Mouse (Mus musculus): ENCODE results near the gene Bud23. TPM values are rescaled to one million over a fixed set of nuclear protein-coding genes. Genes with fewer than 3 reads are reported as not detected.
"Not testable (repeated sequence)": the region's sequence is repeated elsewhere in the genome, so short reads cannot be mapped to it uniquely, and the experiment has no call there.

Bud23 gene
- polyA plus RNA-seq (2014; fragmentation: Nextera tagmentation; extraction: Ambion mirVana), result 113 and 118 TPM in 2 replicates

DNA sequence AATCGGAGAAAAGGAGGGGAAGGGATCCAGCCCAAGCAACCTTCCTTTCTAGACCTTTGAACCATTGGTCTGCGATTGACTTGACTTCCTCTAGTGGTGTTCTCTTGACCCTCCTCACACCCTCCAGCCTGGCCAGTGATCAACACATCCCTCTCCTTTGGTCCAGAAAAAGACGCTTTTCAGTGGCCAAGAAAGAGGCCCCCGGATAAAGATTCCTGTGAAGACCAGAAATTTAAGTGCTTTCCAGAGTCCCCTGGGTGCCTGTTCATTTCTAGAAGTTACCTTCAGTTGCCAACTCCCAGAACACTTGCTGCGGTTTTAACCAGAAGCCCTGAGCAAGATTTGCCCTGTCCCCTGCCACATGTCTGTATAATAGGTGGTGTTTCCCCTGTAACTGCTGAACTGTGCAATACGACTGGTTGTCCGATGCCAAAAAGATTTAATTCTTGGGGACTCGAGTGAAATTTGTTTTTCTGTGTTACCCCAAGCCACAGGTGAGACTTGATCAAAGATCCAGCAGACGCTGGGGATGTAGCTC lies at the start of gene Bud23:
Gene Bud23 (minus strand): TSS at position 51 of the 538 bp plus-strand sequence.
- not testable (repeated sequence) for H3K27me3 ChIP-seq (ENCODE audit: control insufficient read depth, insufficient read depth, low read length); DNase-seq (ENCODE audit: low spot score); H3K4me1 ChIP-seq (replicated peaks; ENCODE audit: control insufficient read depth, insufficient read depth, low read length); H3K36me3 ChIP-seq (ENCODE audit: control insufficient read depth, insufficient read depth, low read length); H3K27ac ChIP-seq (ENCODE audit: low read depth, low read length); H3K9me3 ChIP-seq (ENCODE audit: control insufficient read depth, low read length); ATAC-seq (ENCODE audit: low FRiP score)
- peak within 1 kb of the TSS; percentile 91 for H3K4me2 ChIP-seq (replicated peaks; ENCODE audit: low read depth, low read length)
- WGBS, result 77% methylated on average over 9 of the region's 9 CpGs
- peak within 1 kb of the TSS; percentile 87 for H3K9ac ChIP-seq (ENCODE audit: low read depth, low read length)
- H3K4me3 ChIP-seq (ENCODE audit: low read depth, low read length), result peak within 1 kb of the TSS; percentile 85

DNA sequence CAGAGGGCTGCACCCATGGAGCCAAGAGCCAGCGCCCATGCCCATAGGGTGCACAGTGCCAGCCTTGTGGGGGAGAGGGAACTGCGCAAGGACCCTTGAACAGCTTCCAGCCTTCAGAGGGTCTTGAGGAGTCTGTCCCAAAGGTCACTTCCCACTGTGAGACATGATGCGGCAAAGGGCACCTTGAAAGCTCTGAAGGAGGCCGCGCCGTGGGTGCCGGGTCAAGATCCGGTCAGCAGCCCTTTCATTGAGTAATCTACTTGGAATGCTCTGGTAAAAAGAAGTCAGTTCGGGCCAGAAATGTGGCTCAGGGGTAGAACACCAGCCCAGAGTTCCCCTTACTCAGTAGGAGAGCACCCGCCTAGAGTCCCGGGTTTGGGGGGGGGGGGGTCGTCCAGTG lies 49.0 kb upstream of the Bud23 start:
- 82% methylated on average over 12 of the region's 12 CpGs for WGBS
- Histone ChIP-seq H3K27ac (ENCODE audit: low read depth, low read length) (no peak overlapping the region), H3K27me3 (ENCODE audit: control insufficient read depth, insufficient read depth, low read length) (peaks cover 10% of the 10 kb centered on the region)

DNA sequence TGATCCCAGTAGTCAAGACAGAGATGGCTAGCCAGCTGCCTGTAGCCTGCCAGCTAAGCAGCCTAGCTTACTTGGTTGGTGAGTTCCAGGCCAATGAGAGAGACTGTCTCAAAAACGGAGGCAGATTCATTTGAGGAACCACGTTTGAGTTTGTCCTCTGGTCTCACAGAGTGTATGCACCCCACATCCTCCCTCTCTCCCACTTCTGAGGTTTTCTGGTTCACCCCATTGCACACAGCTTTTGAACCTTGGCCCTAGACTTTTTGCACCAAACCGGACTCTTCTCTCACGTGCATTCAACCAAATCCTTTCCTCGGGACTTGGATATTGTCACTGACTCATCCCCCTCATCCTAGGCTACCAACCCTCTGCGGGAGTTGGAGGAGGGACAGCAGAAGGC lies 45.2 kb upstream of the Bud23 start:
- WGBS, result 69% methylated on average over 6 of the region's 6 CpGs
- DNase-seq (ENCODE audit: low spot score) (no peak), ATAC-seq (ENCODE audit: low FRiP score) (no peak)
- Histone ChIP-seq H3K9me3 (ENCODE audit: control insufficient read depth, low read length) (no peaks in the 10 kb centered on the region), H3K4me2 (replicated peaks; ENCODE audit: low read depth, low read length) (no peak overlapping the region), H3K9ac (ENCODE audit: low read depth, low read length) (no peak overlapping the region), H3K4me3 (ENCODE audit: low read depth, low read length) (no peak overlapping the region), H3K4me1 (replicated peaks; ENCODE audit: control insufficient read depth, insufficient read depth, low read length) (peaks cover 3% of the 10 kb centered on the region; the same call in 1 of the 2 replicates), H3K27me3 (ENCODE audit: control insufficient read depth, insufficient read depth, low read length) (peaks cover 34% of the 10 kb centered on the region), H3K27ac (ENCODE audit: low read depth, low read length) (no peak overlapping the region), H3K36me3 (ENCODE audit: control insufficient read depth, insufficient read depth, low read length) (no peaks in the 10 kb centered on the region)

More for the DNA sequence above, 49.0 kb upstream of the Bud23 start:
- no peak overlapping the region for H3K4me3 ChIP-seq (ENCODE audit: low read depth, low read length)
- DNase-seq (ENCODE audit: low spot score) (no peak), ATAC-seq (ENCODE audit: low FRiP score) (no peak)
- no peak overlapping the region for H3K9ac ChIP-seq (ENCODE audit: low read depth, low read length)
- no peaks in the 10 kb centered on the region for H3K36me3 ChIP-seq (ENCODE audit: control insufficient read depth, insufficient read depth, low read length)
- H3K4me1 ChIP-seq (replicated peaks; ENCODE audit: control insufficient read depth, insufficient read depth, low read length), result no peaks in the 10 kb centered on the region
- no peak overlapping the region for H3K4me2 ChIP-seq (replicated peaks; ENCODE audit: low read depth, low read length)
- no peaks in the 10 kb centered on the region for H3K9me3 ChIP-seq (ENCODE audit: control insufficient read depth, low read length)

DNA sequence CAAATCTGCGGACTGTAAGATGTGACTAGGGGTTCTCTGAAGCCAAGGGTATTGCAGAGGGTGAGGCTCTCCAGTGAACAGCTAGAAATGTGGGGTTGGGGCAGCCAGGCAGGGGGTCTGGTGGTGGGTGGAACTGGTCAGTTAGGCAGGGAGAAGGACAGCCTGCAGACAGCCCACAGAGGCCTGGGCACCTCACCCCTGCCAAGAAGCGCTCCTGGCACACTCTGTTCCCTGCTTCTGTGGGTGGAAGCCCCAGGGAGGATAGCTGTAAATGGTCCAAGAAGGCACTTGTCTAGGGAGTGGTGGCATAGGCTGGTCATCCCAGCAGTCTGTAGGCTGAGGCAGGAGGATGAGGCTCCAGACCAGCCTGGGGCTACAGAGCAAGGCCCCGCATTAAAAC lies 44.7 kb upstream of the Bud23 start:
- peaks cover 34% of the 10 kb centered on the region for H3K27me3 ChIP-seq (ENCODE audit: control insufficient read depth, insufficient read depth, low read length)
- no peak overlapping the region for H3K27ac ChIP-seq (ENCODE audit: low read depth, low read length)
- DNase-seq (ENCODE audit: low spot score) (no peak), ATAC-seq (ENCODE audit: low FRiP score) (no peak)
- H3K36me3 ChIP-seq (ENCODE audit: control insufficient read depth, insufficient read depth, low read length), result no peaks in the 10 kb centered on the region
- H3K4me1 ChIP-seq (replicated peaks; ENCODE audit: control insufficient read depth, insufficient read depth, low read length), result peaks cover 3% of the 10 kb centered on the region; the same call in 1 of the 2 replicates
- WGBS, result 93% methylated on average over 3 of the region's 3 CpGs
- no peak overlapping the region for H3K9ac ChIP-seq (ENCODE audit: low read depth, low read length)
- no peak overlapping the region for H3K4me3 ChIP-seq (ENCODE audit: low read depth, low read length)
- no peak overlapping the region for H3K4me2 ChIP-seq (replicated peaks; ENCODE audit: low read depth, low read length)
- H3K9me3 ChIP-seq (ENCODE audit: control insufficient read depth, low read length), result no peaks in the 10 kb centered on the region

DNA sequence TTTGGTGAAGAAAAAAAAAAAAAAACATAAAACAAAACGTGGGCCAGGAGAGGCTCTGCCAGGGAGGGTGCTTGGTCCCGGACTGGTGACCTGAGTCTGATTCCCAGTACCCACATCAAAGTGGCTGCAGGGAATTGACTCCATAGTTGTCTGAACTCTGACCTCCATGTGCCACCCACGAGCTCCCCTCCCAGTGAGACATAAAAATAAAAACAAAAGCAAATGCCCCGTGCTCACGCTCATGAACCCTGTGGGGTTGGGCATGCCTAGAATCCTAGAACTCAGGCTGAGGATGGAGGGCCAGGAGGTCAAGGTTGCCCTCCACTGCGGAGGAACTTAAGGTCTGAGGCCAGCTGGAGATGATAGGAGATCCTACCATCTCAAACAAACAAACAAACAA lies 44.3 kb upstream of the Bud23 start:
- H3K27me3 ChIP-seq (ENCODE audit: control insufficient read depth, insufficient read depth, low read length), result peaks cover 34% of the 10 kb centered on the region
- WGBS, result 46% methylated on average over 6 of the region's 6 CpGs
- H3K27ac ChIP-seq (ENCODE audit: low read depth, low read length), result no peak overlapping the region
- no peak overlapping the region for H3K4me2 ChIP-seq (replicated peaks; ENCODE audit: low read depth, low read length)
- no peaks in the 10 kb centered on the region for H3K9me3 ChIP-seq (ENCODE audit: control insufficient read depth, low read length)
- H3K36me3 ChIP-seq (ENCODE audit: control insufficient read depth, insufficient read depth, low read length), result no peaks in the 10 kb centered on the region
- no peak overlapping the region for H3K4me3 ChIP-seq (ENCODE audit: low read depth, low read length)
- H3K4me1 ChIP-seq (replicated peaks; ENCODE audit: control insufficient read depth, insufficient read depth, low read length), result peaks cover 3% of the 10 kb centered on the region; the same call in 1 of the 2 replicates
- no peak overlapping the region for H3K9ac ChIP-seq (ENCODE audit: low read depth, low read length)
- ATAC-seq (ENCODE audit: low FRiP score), result no peak
- DNase-seq (ENCODE audit: low spot score), result no peak

DNA sequence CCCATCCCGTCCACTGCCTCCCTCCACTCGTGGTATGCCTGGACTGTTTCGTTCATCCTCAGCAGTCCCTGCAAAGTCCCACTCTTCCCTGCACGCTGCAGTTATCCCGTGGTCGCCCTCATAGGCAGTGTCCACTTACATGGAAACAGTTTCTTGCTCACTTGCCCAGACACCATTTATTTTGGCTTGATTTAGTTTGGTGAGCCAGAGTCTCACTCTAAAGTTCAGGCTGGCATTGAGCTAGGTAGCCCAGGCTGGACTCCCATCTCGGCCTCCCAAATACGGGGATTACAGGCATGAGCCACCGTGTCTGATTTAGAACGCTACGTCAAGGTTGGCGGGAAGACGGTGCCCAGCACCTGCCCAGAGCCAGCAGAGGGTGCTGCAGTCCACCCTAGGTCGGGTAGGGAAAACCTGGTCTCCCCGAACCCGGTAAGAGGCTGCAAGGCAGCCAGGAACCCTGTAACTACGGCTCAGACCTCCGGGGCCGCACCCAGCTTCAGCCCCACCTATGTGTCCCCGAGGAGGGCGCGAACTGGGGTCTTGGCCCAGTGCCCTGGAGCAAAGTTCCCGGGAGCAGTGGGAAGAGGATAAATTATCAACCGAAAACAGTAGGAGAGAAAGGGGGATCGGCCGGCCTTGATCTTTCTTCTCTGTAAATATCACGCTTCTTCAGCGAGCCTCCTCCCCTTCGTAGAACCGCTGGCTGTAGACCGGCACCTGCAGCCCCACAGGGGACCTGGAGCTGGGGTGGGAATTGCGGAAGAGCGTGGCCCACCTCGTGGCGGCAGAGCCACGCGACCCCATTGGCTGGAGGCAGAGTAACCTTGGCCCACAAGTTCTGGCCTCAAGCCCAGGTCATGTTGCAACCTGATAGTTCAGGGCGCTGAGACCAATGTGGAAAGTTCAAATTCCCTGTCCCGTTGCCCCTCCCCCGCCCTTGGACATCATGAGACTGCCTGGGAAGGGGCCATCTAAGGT lies 43.1 kb upstream of the Bud23 start:
- H3K4me2 ChIP-seq (replicated peaks; ENCODE audit: low read depth, low read length), result peak overlapping the region; percentile 93
- ATAC-seq (ENCODE audit: low FRiP score) (no peak), DNase-seq (ENCODE audit: low spot score) (peak; percentile 61)
- WGBS, result 9% methylated on average over 40 of the region's 40 CpGs
- no peak overlapping the region for H3K27ac ChIP-seq (ENCODE audit: low read depth, low read length)
- H3K9ac ChIP-seq (ENCODE audit: low read depth, low read length), result no peak overlapping the region
- no peaks in the 10 kb centered on the region for H3K9me3 ChIP-seq (ENCODE audit: control insufficient read depth, low read length)
- peaks cover 3% of the 10 kb centered on the region; the same call in 1 of the 2 replicates for H3K4me1 ChIP-seq (replicated peaks; ENCODE audit: control insufficient read depth, insufficient read depth, low read length)
- H3K36me3 ChIP-seq (ENCODE audit: control insufficient read depth, insufficient read depth, low read length), result no peaks in the 10 kb centered on the region
- peak overlapping the region; percentile 49 for H3K4me3 ChIP-seq (ENCODE audit: low read depth, low read length)
- peaks cover 34% of the 10 kb centered on the region for H3K27me3 ChIP-seq (ENCODE audit: control insufficient read depth, insufficient read depth, low read length)

DNA sequence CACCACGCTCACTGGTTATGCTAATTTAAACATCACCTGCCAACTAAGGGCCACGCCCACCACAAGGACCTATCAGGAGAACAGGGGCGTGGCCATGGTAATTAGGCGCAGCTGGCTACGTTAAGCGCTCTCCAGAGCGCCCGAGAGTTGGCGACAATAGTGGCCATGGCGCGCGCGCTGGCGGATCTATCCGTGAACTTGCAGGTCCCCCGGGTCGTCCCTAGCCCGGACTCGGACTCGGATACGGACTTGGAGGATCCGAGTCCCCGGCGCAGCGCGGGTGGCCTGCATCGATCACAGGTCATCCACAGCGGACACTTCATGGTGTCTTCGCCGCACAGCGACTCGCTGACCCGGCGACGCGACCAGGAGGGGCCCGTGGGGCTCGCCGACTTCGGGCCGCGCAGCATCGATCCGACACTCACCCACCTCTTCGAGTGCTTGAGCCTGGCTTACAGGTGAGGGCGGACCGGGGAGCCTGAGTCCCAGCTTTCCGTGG lies 42.0 kb upstream of the Bud23 start:
- H3K4me3 ChIP-seq (ENCODE audit: low read depth, low read length), result peak overlapping the region; percentile 49
- H3K27me3 ChIP-seq (ENCODE audit: control insufficient read depth, insufficient read depth, low read length), result peaks cover 34% of the 10 kb centered on the region
- peaks cover 3% of the 10 kb centered on the region; the same call in 1 of the 2 replicates for H3K4me1 ChIP-seq (replicated peaks; ENCODE audit: control insufficient read depth, insufficient read depth, low read length)
- peak overlapping the region; percentile 52; the same call in 1 of the 2 replicates for H3K9ac ChIP-seq (ENCODE audit: low read depth, low read length)
- H3K36me3 ChIP-seq (ENCODE audit: control insufficient read depth, insufficient read depth, low read length), result no peaks in the 10 kb centered on the region
- H3K4me2 ChIP-seq (replicated peaks; ENCODE audit: low read depth, low read length), result peak overlapping the region; percentile 93
- under 1% methylated on average over 48 of the region's 48 CpGs for WGBS
- no peak overlapping the region for H3K27ac ChIP-seq (ENCODE audit: low read depth, low read length)
- H3K9me3 ChIP-seq (ENCODE audit: control insufficient read depth, low read length), result no peaks in the 10 kb centered on the region
- peak; percentile 91 for DNase-seq (ENCODE audit: low spot score)
- ATAC-seq (ENCODE audit: low FRiP score), result peak; percentile 91

DNA sequence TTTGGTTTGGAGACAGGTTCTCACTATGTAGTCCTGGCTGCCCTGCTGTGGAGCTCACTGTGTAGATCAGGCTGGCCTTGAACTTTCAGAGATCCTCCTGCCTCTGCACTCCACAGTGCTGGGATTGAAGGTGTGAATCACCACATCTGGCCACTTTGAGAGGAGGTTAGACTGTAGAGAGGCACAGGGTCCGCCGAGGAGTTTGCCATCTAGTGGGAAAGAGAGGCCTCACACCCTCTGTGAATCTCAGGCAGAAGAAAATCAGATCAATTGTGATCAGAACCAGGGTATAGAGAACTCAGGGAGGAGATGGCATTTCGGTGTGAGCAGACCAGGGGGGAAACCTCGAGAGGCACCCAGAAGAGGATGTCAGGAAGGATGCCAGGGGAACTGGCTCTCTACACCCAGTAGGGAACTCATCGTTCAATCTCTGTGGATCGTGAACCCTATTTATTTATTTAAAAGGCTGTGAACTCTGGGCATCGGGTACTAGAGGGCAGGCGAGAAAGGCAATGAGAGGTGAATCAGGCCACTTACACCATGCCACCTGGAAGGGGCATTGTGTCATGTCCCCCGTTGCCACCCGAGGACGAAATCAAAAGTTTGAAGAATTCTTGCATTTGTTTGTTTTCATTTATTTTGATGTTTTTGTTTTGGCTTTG lies 39.4 kb upstream of the Bud23 start:
- Histone ChIP-seq H3K36me3 (ENCODE audit: control insufficient read depth, insufficient read depth, low read length) (no peaks in the 10 kb centered on the region), H3K4me2 (replicated peaks; ENCODE audit: low read depth, low read length) (no peak overlapping the region), H3K4me1 (replicated peaks; ENCODE audit: control insufficient read depth, insufficient read depth, low read length) (peaks cover 3% of the 10 kb centered on the region; the same call in 1 of the 2 replicates), H3K27ac (ENCODE audit: low read depth, low read length) (no peak overlapping the region), H3K4me3 (ENCODE audit: low read depth, low read length) (no peak overlapping the region), H3K9me3 (ENCODE audit: control insufficient read depth, low read length) (no peaks in the 10 kb centered on the region), H3K9ac (ENCODE audit: low read depth, low read length) (no peak overlapping the region), H3K27me3 (ENCODE audit: control insufficient read depth, insufficient read depth, low read length) (peaks cover 30% of the 10 kb centered on the region)
- DNase-seq (ENCODE audit: low spot score) (peak; percentile 24), ATAC-seq (ENCODE audit: low FRiP score) (no peak)
- 64% methylated on average over 11 of the region's 11 CpGs for WGBS

Data from hindbrain, embryonic 11.5 days (tissue).